ENCODE assay signal across 17 mouse cellular contexts in the genomic region with DNA sequence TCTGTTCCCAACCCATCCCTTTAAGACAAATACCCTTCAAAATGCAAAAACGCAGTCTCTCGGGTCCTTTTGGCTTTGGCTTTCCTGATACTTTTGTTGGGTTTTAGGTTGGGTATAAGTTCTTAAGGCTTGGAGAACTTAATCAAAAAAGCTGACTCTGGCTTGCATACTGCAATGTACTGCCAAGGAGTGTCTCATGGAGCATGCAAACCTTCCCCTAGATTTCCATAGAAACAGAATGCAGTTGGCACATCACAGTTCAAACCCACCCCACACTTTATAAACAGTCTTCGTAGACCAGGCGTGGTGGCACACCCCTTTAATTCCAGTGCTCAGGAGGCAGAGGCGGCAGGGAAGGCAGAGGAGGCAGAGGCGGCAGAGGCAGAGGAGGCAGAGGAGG.
"Had no signal": no experiment of that assay in that cellular context is flagged by ENCODE, and none has a peak within 500 bp of the region (broad histone marks: within the 10 kb centered on the region; RNA-seq: fewer than 3 reads in every experiment).

No protein-coding gene starts in this region.

- DNase-seq: gastrocnemius, adult 2 months; gastrocnemius, postnatal 10 days; gastrocnemius, postnatal 36 days; heart, adult 2 months; heart, postnatal 4 days; kidney, adult 18-20 months; kidney, adult 8-10 months; kidney, postnatal 10 days; kidney, postnatal 25 days; kidney, postnatal 4 days; layer of hippocampus, postnatal 36 days; left cerebral cortex, postnatal 4 days had no signal

- ATAC-seq: hindbrain, embryonic 16.5 days; inflammation-experienced regulatory T-cells, adult 6 months; intestine, embryonic 15.5 days; intestine, postnatal 0 days; liver, embryonic 12.5 days had no signal
